Mouse (Mus musculus) B cell, adult 67 days (primary cell): ENCODE results near the gene Vmn1r72. TPM values are rescaled to one million over a fixed set of nuclear protein-coding genes. Genes with fewer than 3 reads are reported as not detected.

Source experiments
- total RNA-seq, 2 experiments: library from RNA; stranded (reverse); gene quantifications; 4 replicates each; pipeline ENCODE4 v1.2.4; 2023

Gene Vmn1r72
- total RNA-seq = not detected

DNA sequence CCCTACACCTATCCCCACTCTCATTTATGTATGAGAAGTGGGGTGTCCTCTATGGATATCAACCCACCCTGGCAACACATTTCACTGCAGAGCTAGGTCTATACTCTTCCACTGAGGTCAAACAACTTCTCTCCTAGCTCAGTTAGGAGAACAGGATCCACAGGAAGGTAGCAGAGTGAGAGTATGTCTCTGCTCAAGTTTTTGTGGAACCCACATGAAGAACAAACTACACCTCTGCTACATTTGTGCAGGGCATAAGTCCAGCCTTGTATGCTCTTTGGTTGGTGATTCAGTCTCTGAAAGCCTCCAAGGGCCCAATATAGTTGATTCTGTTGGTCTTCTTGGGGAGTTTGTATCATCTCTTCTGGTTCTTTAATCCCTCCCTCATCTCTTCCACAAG lies at the start of gene Vmn1r72:
Gene Vmn1r72 (minus strand): TSS at position 101 of the 400 bp plus-strand sequence.

Other genes starting within 250 kb of the Vmn1r72 start
- not detected for gene Zscan4-ps2, start 165.8 kb downstream of the Vmn1r72 start, total RNA-seq
- gene Zscan4-ps3, start 70.8 kb downstream of the Vmn1r72 start, total RNA-seq = not detected
- gene Vmn1r73, start 50.1 kb upstream of the Vmn1r72 start, total RNA-seq = not detected
- gene Vmn1r74, start 153.8 kb upstream of the Vmn1r72 start, total RNA-seq = not detected
- gene Vmn1r75, start 194.5 kb upstream of the Vmn1r72 start, total RNA-seq = not detected